Mouse (Mus musculus) CH12.LX (cell line): Measurements from ENCODE around the gene Selenow. TPM values are rescaled to one million over a fixed set of nuclear protein-coding genes. Genes with fewer than 3 reads are reported as not detected.

Experiments
- DNase-seq: peaks from one replicate; pipeline ENCODE4 v3.0.0-alpha.2; 2013; ENCODE audit errors: extremely low read depth
- H3K27ac ChIP-seq: 2 replicates; pipeline ENCODE4 v1.5.1; 2012; ENCODE audit warnings: low read depth, mild to moderate bottlenecking, control low read depth, moderate library complexity; ENCODE audit not compliant: insufficient read depth
- H3K27me3 ChIP-seq: replicated peaks from 2 replicates; pipeline ENCODE3; 2012; ENCODE audit warnings: inconsistent platforms
- H3K36me3 ChIP-seq, 2 experiments: replicated peaks in 1 of 2; 2 replicates each; pipeline versions ENCODE3 to v1.6.1; 2012; ENCODE audit warnings: inconsistent platforms in 1 of 2, low read length in 1 of 2, mild to moderate bottlenecking in 1 of 2, mixed read lengths in 1 of 2, moderate library complexity in 1 of 2; ENCODE audit not compliant: control insufficient read depth in 1 of 2, insufficient read depth in 1 of 2
- H3K4me1 ChIP-seq, 2 experiments: 2 replicates each; pipeline ENCODE4 v1.6.1; 2012; ENCODE audit warnings: inconsistent platforms in 1 of 2, moderate library complexity in 1 of 2; ENCODE audit not compliant: insufficient read depth in 2 of 2, control insufficient read depth in 1 of 2
- H3K4me2 ChIP-seq: 2 replicates; pipeline ENCODE4 v1.6.1; 2012; ENCODE audit warnings: low read depth, mild to moderate bottlenecking, control low read depth; ENCODE audit not compliant: poor library complexity, insufficient read depth, severe bottlenecking
- H3K4me3 ChIP-seq, 3 experiments: fragments of 150-350 bp in 1 of 3; sonication (generic) in 1 of 3; replicated peaks in 1 of 3; 2 replicates each; pipeline versions ENCODE3 to v1.5.1; 2011 to 2012; ENCODE audit warnings: low read depth in 2 of 3, low read length in 2 of 3, mild to moderate bottlenecking in 2 of 3, moderate library complexity in 2 of 3, control low read depth in 1 of 3, improper control_type of control experiment in 1 of 3, inconsistent platforms in 1 of 3, mixed read lengths in 1 of 3; ENCODE audit not compliant: poor library complexity in 1 of 3
- H3K79me2 ChIP-seq: replicated peaks from 2 replicates; pipeline ENCODE4 v1.6.1; 2012; ENCODE audit warnings: mild to moderate bottlenecking, moderate library complexity; ENCODE audit not compliant: control insufficient read depth, poor library complexity, insufficient read depth, severe bottlenecking; ENCODE audit errors: extremely low read depth
- H3K9ac ChIP-seq: 2 replicates; pipeline ENCODE4 v1.6.1; 2012; ENCODE audit warnings: low read depth, mild to moderate bottlenecking, control low read depth, moderate library complexity; ENCODE audit not compliant: insufficient read depth
- H3K9me3 ChIP-seq: replicated peaks from 2 replicates; pipeline ENCODE3; 2012; ENCODE audit warnings: low read length, inconsistent platforms, mixed read lengths
- BHLHE40 ChIP-seq: IDR thresholded peaks from 2 replicates; pipeline ENCODE4 v1.6.1; 2011; ENCODE audit warnings: mild to moderate bottlenecking, low read depth, low read length, improper control_type of control experiment
- CHD1 ChIP-seq: IDR thresholded peaks from 2 replicates; pipeline ENCODE4 v1.6.1; 2012; ENCODE audit warnings: low read depth, low read length, improper control_type of control experiment, inconsistent platforms
- CHD2 ChIP-seq: IDR thresholded peaks from 2 replicates; pipeline ENCODE4 v1.6.1; 2011; ENCODE audit warnings: low read length, improper control_type of control experiment
- CTCF ChIP-seq, 2 experiments: IDR thresholded peaks in 1 of 2; conservative IDR thresholded peaks in 1 of 2; 2 replicates each; pipeline ENCODE4 v1.5.1; 2011 to 2012; ENCODE audit warnings: low read depth in 2 of 2, low read length in 2 of 2, improper control_type of control experiment in 1 of 2, inconsistent platforms in 1 of 2, mild to moderate bottlenecking in 1 of 2, moderate library complexity in 1 of 2
- E2F4 ChIP-seq: IDR thresholded peaks from 2 replicates; pipeline ENCODE4 v1.6.1; 2011; ENCODE audit warnings: low read depth, low read length, improper control_type of control experiment; ENCODE audit not compliant: insufficient replicate concordance
- EP300 ChIP-seq: IDR thresholded peaks from 2 replicates; pipeline ENCODE4 v1.6.1; 2011; ENCODE audit warnings: low read length, improper control_type of control experiment
- HCFC1 ChIP-seq: IDR thresholded peaks from 2 replicates; pipeline ENCODE4 v1.6.1; 2012; ENCODE audit warnings: low read depth, mild to moderate bottlenecking, inconsistent platforms, low read length, improper control_type of control experiment
- JUN ChIP-seq: IDR thresholded peaks from 2 replicates; pipeline ENCODE4 v1.6.1; 2011; ENCODE audit warnings: low read depth, mild to moderate bottlenecking, low read length, improper control_type of control experiment, moderate library complexity; ENCODE audit not compliant: insufficient read depth
- MAFK ChIP-seq: IDR thresholded peaks from 2 replicates; pipeline ENCODE4 v1.6.1; 2011; ENCODE audit warnings: low read length, improper control_type of control experiment; ENCODE audit not compliant: insufficient replicate concordance
- MAX ChIP-seq: IDR thresholded peaks from 2 replicates; pipeline ENCODE4 v1.6.1; 2011; ENCODE audit warnings: low read length, improper control_type of control experiment
- MAZ ChIP-seq: IDR thresholded peaks from 2 replicates; pipeline ENCODE4 v1.6.1; 2012; ENCODE audit warnings: low read depth, mild to moderate bottlenecking, inconsistent platforms, low read length, improper control_type of control experiment, moderate library complexity
- MEF2A ChIP-seq: IDR thresholded peaks from 2 replicates; pipeline ENCODE4 v1.6.1; 2014; ENCODE audit warnings: low read depth, mild to moderate bottlenecking, inconsistent platforms, low read length, improper control_type of control experiment, borderline replicate concordance
- MXI1 ChIP-seq: IDR thresholded peaks from 2 replicates; pipeline ENCODE4 v1.6.1; 2011; ENCODE audit warnings: mild to moderate bottlenecking, low read depth, low read length, improper control_type of control experiment
- NELFE ChIP-seq: IDR thresholded peaks from 2 replicates; pipeline ENCODE4 v1.6.1; 2011; ENCODE audit warnings: low read depth, low read length, improper control_type of control experiment
- NRF1 ChIP-seq: IDR thresholded peaks from 2 replicates; pipeline ENCODE4 v1.6.1; 2014; ENCODE audit warnings: low read depth, mild to moderate bottlenecking, inconsistent platforms, low read length, improper control_type of control experiment, moderate library complexity
- RAD21 ChIP-seq: IDR thresholded peaks from 2 replicates; pipeline ENCODE4 v1.6.1; 2011; ENCODE audit warnings: low read depth, mild to moderate bottlenecking, low read length, improper control_type of control experiment, moderate library complexity
- RCOR1 ChIP-seq: conservative IDR thresholded peaks from 2 replicates; pipeline ENCODE4 v1.6.1; 2012; ENCODE audit warnings: low read depth, mild to moderate bottlenecking, inconsistent platforms, low read length, improper control_type of control experiment
- SMC3 ChIP-seq: IDR thresholded peaks from 2 replicates; pipeline ENCODE4 v1.6.1; 2011; ENCODE audit warnings: low read depth, low read length, improper control_type of control experiment
- TBP ChIP-seq: conservative IDR thresholded peaks from 2 replicates; pipeline ENCODE4 v1.6.1; 2011; ENCODE audit warnings: low read depth, low read length, improper control_type of control experiment
- UBTF ChIP-seq: IDR thresholded peaks from 2 replicates; pipeline ENCODE4 v1.6.1; 2012; ENCODE audit warnings: low read depth, mild to moderate bottlenecking, inconsistent platforms, low read length, improper control_type of control experiment, moderate library complexity
- USF1 ChIP-seq: IDR thresholded peaks from 2 replicates; pipeline ENCODE4 v1.6.1; 2014; ENCODE audit warnings: low read depth, mild to moderate bottlenecking, inconsistent platforms, low read length, improper control_type of control experiment
- USF2 ChIP-seq: conservative IDR thresholded peaks from 2 replicates; pipeline ENCODE4 v1.6.1; 2011; ENCODE audit warnings: low read depth, low read length, improper control_type of control experiment
- ZNF384 ChIP-seq: IDR thresholded peaks from 2 replicates; pipeline ENCODE4 v1.6.1; 2012; ENCODE audit warnings: low read depth, low read length, improper control_type of control experiment, inconsistent platforms
- dilution Hi-C: fragments of 300-500 bp; cut with MboI; formaldehyde crosslinking; loops from 2 replicates; pipeline ENCODE4 v1.14.3; 2020; ENCODE audit warnings: low sequenced_read_pairs; ENCODE audit not compliant: extremely low pct_unique_long_range_greater_than_20kb, extremely low pct_ligation_motif_present
- in situ Hi-C: fragments of 300-500 bp; cut with MboI; formaldehyde crosslinking; loops from 3 replicates; pipeline ENCODE4 v1.14.3; 2019; ENCODE audit warnings: low sequenced_read_pairs, low pct_ligation_motif_present, low pct_unique_long_range_greater_than_20kb, mixed read lengths
- polyA plus RNA-seq: library from polyadenylated mRNA; unstranded; fragments of >175 nt; gene quantifications from 2 replicates; pipeline ENCODE4 v1.2.1, GENCODE M21; 2012; ENCODE audit warnings: low read depth; ENCODE audit not compliant: insufficient read length
- total RNA-seq, 2 experiments: library from RNA; depleted of rRNA; stranded (reverse); fragments of 300-350 nt in 1 of 2; fragments of >200 nt in 1 of 2; gene quantifications; 2 replicates each; pipeline ENCODE4 v1.2.3; 2012 to 2014

Selenow gene
- total and polyA plus RNA-seq, 3 experiments = 44.9 to 257 (median 65.2) TPM

GRCm38 (mm10) chr7:15881831-15882230 lies 40.4 kb downstream of the Selenow start:
- TF ChIP-seq NELFE (no peak), MAZ (no peak), UBTF (no peak), SMC3 (no peak), RCOR1 (no peak), USF1 (no peak), EP300 (no peak), MAX (no peak), MEF2A (no peak), CHD2 (no peak), USF2 (no peak), NRF1 (no peak), E2F4 (no peak), HCFC1 (no peak), CTCF (conservative IDR thresholded peaks at IDR 0.05 in 1 of 2, IDR thresholded peaks at IDR 0.05 in 1 of 2; ENCODE audit: low read depth in 2 of 2, low read length in 2 of 2) (no peak)
- no peak overlapping the region for H3K4me2 ChIP-seq
- peaks cover 71% of the 10 kb centered on the region for H3K27me3 ChIP-seq
- no peaks in the 10 kb centered on the region for H3K79me2 ChIP-seq
- H3K4me3 ChIP-seq = no peak overlapping the region
- no peaks in the 10 kb centered on the region for H3K4me1 ChIP-seq
- dilution Hi-C loops (no loop called here), in situ Hi-C loops (no loop called here)
- H3K36me3 ChIP-seq = no peaks in the 10 kb centered on the region
- no peak for DNase-seq
- H3K9me3 ChIP-seq = no peaks in the 10 kb centered on the region
- no peak overlapping the region for H3K27ac ChIP-seq
- H3K9ac ChIP-seq = no peak overlapping the region

- no peak overlapping the region for H3K9ac ChIP-seq
These were observed 40.8 kb downstream of the Selenow start for GRCm38 (mm10) chr7:15881388-15881787.

More at GRCm38 (mm10) chr7:15881388-15881787, 40.8 kb downstream of the Selenow start:
- dilution Hi-C loops = no loop called here
- Histone ChIP-seq H3K4me1 (no peaks in the 10 kb centered on the region), H3K27ac (no peak overlapping the region), H3K79me2 (no peaks in the 10 kb centered on the region), H3K4me2 (no peak overlapping the region), H3K9me3 (no peaks in the 10 kb centered on the region), H3K36me3 (no peaks in the 10 kb centered on the region), H3K4me3 (no peak overlapping the region), H3K27me3 (peaks cover 74% of the 10 kb centered on the region)
- in situ Hi-C loops = no loop called here
- no peak for TF ChIP-seq BHLHE40
- TF ChIP-seq TBP = no peak
- no peak for TF ChIP-seq MXI1
- TF ChIP-seq JUN = no peak
- TF ChIP-seq HCFC1 = no peak
- no peak for TF ChIP-seq CHD1
- no peak for TF ChIP-seq ZNF384
- no peak for TF ChIP-seq RAD21
- no peak for TF ChIP-seq MAFK
- DNase-seq = no peak
